Mouse (Mus musculus): ENCODE measurements at regions not wholly inside any gene's neighbourhood (a gene's known extent, or its start where the extent isn't known, plus 50 kb on each side); places are given as distances from the start of the nearest gene placed in this dataset.

DNA sequence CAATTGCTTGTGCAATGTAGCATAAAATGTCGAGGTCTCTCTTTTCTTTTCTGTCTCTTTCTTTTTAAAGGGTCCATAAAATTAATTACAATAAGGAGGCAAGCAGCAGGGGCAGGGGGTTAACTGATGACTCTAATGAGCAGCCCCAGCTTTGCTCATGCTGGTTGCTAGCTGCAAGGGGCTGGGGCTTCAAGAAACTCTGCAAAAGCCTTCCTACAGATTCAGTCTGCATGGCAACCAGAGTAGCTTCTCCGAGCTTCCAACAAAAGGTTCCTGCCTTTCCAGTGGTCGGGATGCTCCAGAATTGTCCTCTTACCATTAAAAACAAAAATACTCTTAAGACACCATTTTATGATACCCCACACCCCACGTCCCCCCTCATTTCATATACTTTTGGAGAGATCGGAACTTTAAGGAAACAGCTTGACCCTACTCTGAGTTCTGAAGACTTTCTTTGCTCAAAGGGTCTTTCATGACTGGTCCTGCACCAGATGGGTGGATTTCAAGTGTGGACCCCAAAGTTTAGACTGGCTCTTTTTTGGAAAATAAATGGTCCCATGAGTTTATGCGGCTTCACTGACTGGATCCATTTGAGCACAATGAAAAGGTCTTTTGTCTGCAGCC lies 280.8 kb downstream of the Insig2 start:
- DNase-seq: no peak

DNA sequence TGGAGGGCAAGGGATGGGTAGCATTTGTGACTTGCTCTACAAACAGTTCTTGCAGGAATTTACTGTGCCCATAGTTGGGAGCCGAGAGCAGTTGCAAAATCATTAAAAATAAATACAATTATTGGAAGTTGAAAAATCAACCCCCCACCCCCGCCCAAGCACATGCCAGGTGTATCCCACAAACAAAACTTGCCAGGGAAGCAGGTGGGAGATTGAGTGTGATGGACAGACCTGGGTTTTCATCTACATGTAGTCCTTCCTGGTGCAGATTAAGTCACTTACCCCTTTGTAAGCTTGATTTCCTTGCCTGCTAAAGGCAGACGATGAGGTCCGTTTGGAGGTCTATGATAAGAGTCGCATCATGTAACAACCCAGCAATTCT lies 280.3 kb downstream of the Insig2 start:
- no peak for DNase-seq

DNA sequence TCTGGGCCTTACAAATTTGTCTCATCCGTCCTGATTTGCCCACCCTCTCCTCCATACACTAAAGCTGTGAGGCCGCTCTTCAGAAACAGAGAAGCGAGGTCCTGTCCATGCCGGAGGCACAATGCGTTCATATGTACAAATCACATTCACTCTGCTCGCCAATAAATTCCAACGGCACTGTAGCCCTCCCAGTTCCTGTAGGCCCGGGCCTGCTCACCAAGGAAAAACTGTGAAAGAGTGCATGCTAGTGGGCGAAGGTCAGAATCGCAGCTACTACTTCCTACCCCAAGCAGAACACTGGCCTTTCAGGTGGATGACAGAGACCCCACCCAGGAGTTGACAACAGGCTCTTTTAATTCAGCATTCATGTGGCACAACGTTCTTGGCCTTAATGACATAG lies 278.7 kb downstream of the Insig2 start:
- peak; percentile 21 for DNase-seq

DNA sequence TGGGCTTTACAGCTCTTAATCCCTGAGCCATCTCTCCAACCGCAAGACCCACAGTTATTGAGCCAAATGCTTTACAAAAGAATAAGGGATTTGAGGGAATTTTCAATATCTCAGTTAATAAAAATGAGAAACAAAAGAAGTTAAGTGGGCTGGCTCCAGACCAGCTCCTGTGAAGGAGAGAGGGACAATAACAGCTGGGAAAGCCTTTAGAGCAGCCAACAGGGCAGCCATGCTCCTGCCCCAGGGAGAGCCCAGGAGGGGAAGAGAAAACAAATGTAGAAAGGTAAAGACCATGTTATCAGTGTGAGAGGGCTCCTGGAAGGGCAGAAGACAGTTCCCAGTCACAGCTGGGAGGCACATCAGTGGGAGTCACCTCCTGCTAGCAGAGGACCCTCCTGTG lies 257.8 kb downstream of the Insig2 start:
- DNase-seq: no peak

DNA sequence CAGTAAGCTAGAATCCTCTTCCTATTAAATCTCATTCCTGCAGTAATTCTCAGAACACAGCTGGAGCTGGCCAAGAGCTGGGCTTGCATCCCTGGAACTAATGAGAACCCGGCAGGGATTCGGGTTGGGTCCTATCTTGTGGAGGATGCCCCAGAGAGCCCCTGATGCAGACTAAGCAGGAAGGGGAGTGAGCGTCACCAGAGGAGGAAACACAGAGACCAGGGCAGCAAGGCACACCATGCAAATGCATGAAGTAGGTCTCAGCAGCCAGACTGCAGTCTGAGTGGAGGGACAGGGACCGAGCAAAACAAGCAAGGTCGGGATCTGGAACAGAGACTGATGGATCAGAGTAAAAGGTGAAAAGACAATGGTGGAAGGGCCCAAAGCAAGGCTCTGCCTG lies 249.6 kb downstream of the Insig2 start:
- no peak for DNase-seq

DNA sequence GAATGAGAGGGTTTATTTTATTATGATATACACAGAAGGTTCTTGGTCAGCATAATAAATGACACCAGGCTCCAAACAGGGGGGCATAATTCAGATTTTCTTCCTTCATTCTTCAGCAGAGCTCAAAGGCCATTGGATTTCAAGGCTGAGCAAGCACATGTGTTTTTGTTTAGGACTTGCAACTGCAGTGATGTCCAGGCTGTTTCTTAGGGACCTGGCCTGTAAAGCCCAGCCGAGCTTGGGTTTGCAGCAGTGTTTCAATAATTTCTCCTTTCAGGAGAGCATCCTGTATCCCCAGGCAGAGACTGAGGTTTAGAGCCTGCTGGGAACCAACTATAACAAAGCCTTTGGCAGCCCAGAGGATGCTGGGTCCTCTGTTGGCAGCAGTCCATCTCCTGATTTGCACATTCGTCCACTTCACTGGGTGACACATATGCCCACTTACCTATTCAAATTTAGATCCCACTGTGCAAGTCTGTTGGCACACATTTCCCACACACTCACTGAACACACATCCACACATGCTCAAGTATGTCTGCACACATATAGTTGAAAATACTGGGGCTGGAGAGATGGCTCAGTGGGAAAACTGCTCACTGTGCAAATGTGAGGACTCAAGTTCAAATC lies 247.2 kb downstream of the Insig2 start:
- no peak for DNase-seq

DNA sequence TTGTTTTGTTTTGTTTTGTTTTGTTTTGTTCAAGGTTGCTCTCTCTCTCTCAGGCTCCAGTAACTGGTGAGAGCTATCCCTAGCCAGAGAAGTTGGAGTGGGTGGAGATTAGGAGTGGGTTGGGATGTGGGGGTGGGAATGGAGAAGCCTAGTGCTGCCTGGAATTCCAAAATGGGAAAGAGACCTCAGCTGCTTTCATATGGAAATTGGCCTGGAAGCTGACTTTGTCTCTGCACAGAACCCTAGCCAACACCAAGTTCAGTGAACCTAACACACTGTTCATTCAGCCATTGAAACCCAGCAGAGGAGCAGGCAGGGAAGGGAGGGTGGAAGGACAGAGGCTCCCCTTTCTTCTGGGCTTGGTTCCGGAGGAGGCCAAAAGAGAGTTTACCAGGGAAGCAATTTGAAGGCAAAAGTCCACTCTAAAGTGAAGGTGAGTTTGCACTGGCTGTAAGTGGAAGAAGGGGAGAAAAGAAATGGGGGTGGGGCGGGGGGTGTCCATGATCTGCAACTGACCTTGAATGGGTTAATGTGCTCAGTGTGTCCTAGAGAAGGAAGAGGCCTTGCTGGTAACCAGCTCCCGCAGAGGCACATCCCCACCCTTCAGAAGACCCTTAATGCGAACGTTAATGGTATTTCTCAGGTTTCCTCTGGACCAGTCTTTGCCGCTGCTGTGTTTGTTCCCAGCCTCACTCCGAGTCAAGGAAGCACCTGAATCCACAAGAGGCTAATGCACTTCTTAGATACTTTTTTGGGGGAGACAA lies 245.1 kb downstream of the Insig2 start:
- no peak for DNase-seq

DNA sequence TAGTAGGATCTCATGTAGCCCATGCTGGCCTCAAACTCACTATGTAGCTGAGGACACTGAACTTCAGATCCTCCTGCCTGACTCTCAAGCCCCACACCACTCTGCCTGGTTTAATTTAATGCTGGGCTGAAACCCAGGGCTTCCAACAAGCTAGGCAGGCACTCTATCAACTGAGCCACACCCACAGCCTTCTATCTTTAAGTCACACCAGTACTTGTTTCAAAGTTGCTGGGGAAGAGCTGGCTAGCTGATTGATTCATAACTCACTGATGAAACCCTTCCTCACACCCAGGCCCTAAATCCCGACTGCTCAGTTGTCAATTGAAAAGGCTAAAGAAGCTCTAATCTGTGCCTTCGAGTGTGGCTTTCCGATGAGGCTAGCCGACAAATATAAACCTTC lies 241.8 kb downstream of the Insig2 start:
- no peak for DNase-seq

DNA sequence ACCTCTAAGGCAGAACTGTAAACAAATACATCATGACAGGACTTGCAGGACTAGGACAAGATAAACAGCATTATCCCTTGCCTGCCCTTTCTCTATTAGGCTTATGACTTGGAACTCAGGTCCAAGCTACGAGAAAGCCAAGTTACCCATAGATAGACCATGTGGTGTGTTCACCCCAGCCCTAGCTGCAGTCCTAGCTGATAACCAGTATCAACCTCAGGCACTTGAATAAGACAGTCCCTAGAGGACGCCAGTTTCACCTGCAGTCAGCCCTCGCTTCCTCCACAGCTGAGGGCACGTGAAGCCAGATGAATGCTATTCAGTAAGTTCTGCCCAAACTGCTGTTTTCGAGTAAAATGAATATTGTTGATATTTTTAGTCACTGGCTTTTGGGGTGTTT lies 239.5 kb downstream of the Insig2 start:
- DNase-seq: no peak

DNA sequence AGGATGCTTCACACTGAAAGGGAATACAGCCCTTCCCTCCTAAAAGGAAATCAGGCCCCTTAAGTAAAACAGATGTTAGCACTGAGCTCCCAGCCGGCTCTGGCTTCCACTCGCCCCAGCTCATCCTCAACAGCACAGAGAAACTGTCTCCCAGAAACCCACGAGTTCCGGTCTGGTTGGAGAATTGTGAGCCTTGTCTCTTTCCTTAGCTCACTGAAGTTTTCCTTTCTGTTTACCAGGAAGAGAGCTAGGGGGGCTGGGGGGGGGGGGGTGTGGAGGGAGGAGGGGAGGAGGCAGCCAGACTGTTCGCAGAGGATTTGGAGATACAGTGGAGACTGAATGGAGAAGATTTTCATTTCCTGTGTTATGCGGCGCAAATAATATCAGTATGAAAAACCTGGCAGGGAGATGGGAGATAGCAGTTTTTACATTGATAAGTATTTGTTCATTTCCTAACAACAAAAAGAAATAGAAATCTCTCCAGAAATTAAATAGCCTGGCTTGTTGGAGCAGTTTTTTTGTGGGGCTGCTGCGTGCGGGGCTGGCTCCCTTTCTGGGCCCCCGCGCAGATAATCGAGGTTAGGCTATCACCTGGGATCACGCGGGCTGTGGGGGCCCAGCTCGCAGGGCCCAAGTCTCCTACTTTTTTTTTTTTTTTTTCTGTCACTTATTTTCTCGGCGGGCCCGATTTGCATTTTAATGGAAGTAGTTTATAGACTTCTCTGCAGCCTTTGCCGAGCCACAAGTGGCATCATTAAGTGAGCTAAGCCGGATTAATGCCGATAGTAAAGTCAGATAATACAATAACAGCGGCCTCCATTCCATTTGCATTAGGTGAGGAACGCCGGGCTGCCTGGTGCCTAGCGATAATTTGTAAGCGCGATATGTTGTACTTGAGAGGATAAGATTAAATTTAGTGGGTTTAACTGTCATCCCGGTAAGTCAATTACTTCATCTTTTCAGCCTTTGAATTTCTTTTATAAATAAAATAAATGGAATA lies 235.5 kb downstream of the Insig2 start:
- DNase-seq: peak; percentile 13

DNA sequence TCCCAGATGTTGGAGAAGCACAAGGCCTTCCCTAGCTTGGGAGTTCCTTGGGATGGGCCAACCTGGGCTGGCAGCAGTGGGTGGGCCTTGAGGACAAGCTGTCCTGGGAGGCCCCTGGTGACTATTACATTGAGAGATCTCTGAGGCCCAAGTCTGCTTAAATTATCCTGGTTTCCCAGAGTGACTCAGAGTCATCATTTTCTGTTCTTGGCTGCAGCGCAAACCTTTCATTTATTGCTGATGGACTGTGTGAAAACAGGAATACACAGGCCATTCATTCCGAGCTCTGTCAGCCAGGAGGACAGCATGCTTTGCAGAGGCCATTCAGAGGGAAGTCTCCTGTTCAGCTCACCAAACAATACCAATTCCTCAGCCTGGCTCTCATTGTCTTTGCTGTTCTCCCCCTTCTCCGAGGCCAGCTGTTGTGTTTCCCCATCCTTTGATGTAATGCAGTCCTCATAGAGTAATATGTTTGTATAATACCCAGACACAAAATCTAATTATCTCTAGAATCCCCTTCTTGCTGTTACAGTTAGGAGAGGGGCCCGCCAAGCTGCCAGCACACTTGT lies 220.5 kb downstream of the Insig2 start:
- DNase-seq: peak; percentile 24

DNA sequence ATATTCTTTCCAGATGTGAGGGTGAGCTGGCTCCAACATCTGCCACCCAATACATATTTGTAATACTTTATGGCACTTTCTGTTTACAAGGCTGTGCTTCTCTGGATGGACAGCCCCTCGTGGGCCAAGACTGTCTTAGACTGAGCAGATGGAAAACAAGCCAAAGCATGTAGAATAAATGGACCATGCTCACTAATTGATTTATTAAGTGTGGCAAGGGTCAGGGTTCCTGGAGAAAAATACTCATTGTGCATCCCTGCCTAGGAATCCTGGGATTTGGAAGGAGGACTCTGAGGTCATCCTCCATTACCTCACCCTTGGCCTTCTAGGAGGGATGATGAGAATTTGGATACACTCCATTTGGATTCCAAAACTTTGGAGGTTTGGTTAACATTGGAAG lies 219.9 kb downstream of the Insig2 start:
- no peak for DNase-seq

DNA sequence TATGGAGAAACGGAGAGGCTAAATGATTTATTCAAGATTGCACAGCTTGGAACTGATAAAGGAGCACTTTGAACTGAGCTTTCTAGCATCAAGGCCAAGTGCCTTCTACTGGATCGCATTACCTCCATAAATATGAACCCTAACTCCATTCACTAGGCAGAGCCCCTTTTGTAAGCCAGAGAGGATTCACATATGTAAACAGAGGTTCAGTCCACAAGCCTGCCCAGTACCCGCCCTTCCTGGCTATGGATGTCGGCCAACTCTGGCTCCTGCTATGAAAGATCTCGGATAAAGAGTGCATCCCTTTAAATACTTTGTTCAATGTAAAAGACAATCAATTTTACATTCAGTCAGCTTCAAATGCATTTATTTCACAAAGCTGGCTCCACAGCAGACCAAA lies 215.8 kb downstream of the Insig2 start:
- DNase-seq: no peak

DNA sequence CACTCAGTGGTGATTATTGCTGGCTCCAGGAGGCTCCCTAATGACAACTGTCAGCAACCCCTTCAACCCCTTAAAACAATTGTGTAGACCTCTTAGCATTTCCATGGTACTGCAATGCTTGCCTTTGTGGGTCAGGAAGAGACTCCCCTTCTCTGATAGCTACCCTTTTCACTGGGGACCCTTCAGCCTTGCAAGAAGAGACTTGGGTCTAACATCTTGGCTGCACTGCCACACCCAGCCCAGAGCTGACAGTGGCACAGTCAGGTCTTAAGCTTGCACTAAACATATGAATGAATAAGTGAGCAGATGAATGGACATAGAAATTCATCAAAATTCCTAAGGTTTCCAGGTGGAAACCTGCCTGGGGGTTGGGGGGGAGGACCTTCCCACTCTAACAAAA lies 209.0 kb downstream of the Insig2 start:
- no peak for DNase-seq

DNA sequence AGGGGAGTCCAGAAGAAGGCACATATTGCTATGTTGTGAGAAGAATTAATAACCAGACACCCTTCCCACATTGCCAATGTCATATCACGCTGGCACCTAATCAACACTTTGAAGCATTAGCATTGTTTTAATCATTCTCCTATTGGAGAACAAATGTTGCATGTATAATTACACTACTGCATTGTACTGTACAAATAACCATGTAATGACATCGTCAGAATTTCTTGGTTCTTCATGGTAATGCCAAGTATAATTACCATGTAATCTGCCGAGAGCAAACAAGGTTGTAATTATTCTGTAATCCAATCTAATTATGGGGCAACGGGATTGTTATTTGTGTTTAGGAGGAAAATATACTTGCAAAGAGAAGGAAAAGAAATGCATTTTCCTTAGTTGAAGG lies 196.1 kb downstream of the Insig2 start:
- no peak for DNase-seq

DNA sequence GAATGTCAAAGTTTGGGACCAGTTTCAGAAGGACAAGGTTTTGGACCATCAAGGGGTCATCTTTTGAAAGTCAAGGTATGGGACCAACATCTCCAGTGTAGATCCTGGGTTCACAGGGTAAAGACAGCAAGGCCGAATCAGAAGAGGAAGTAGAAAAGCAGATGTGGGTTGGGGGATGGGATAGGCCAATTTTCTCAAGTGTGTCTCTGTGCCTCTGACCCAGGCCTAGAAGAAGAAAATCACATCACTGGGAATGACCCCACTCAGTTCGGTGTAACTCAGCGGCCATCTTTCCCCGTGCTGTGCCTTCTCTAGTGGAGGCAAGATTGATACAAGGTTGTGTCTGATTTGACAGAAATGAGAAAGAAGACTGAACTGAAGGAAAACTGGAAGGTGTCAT lies 195.5 kb downstream of the Insig2 start:
- no peak for DNase-seq

DNA sequence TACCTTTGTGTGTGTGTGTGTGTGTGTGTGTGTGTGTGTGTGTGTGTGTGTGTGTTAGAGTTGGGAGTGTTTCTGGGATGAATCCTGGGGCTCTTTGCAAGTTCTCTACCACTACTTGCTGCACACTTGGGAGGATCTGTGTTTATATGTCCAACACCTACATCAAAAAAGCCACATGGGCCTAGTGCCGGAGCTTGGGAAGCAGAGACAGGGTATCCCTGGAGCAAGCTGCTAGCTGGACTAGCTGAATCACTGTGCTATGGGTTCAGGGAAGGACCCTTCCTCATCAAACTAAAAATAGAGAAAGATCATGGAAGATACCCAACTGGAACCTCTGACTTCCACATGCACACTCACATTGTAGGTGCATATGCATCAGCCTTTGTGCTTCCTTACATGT lies 187.4 kb downstream of the Insig2 start:
- DNase-seq: no peak

DNA sequence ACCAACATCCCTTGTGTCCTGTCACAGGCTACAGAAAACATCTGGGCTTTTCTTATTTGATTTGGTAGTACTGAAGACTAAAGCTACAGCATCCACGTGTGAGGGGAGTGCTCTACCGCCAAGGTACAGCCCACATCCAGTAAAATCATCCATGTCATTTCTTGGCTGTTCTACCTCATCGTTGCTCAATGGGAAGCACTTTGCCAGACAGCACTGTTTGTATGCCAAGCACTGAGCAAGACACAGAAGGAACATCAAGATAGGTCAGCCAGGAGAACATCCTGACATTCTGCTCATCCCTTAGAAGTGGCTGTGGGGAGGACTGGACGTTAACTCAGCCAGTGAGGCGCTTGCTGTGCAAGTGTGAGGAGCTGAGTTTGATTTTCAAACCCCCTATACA lies 178.9 kb downstream of the Insig2 start:
- no peak for DNase-seq

DNA sequence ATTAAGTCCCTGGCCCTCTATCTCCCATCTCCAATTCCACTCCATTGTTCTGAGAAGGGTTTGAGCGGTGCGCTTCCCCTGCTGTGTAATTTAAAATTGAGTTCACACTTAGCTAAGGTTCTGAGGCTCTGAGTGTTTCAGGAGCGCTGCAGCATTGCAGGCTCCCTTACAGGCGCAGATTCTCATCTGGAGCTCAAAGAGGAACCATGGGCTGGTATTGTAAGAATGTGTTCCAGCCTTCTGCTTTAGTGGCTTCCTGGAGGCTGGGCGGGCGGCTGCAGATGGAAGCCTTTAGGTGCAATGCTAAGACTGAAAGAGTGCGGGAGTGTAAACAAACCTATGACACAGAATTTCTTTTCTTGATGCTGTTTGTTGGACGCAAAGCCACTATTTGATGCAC lies 177.8 kb downstream of the Insig2 start:
- DNase-seq: no peak

DNA sequence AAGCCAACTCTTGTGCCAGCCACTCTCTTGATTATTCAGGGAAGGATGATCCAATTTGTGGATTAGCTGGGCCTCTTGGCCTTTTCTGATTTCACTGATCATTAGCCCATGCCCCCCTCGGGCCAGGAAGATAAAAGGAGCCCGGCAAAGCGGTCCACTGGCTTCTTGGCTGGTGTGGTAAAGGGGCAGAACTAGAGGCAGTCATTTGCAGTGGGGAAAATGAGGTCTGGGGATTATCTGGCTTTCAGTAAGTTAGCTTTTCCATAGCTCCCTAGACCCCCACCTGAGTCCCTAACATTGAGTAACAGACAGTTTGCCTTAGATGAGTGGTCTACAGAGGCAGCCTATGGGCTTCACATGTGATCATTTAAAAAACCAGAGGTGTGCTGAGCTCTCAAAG lies 163.7 kb downstream of the Insig2 start:
- no peak for DNase-seq

DNA sequence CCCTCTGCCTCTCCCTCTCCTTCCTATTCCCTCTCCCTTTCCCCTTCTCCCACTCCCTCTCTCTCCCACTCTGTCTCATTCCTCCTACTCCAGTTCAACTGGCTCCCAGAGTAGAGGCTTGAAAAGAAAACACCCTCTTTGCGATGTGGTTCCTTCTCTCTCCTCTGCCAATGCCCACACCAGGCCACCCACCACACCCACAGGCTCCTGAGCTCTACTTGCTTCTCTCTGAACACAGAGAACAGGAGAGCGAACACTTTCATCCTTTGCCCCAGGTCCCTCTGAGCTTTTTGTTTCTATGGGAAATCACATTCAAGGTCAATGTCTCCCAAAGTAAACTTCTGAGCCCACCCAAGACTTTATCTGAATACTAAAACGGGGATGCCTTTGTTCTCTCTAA lies 155.8 kb downstream of the Insig2 start:
- no peak for DNase-seq

Data from adrenal gland, postnatal 10 days (tissue).